Mouse (Mus musculus): Measurements from ENCODE around the gene Wscd2. TPM values are rescaled to one million over a fixed set of nuclear protein-coding genes. Genes with fewer than 3 reads are reported as not detected.
A peak's percentile ranks its signal among the peaks of the same experiment; 100 is the strongest.

The Wscd2 gene
- polyA plus RNA-seq, 1 experiment from 2014 or later, result 3.4 TPM

- WGBS, result 87% methylated on average over 5 of the region's 5 CpGs
These were observed 20.3 kb upstream of the Wscd2 start for GRCm38 (mm10) chr5:113469826-113470225.

GRCm38 (mm10) chr5:113471417-113471816, 18.7 kb upstream of the Wscd2 start:
- DNase-seq (ENCODE audit: low spot score), result peak; percentile 69
- Histone ChIP-seq H3K9me3 (replicated peaks; ENCODE audit: control insufficient read depth, low read length) (no peaks in the 10 kb centered on the region), H3K4me3 (ENCODE audit: low read depth, low read length) (no peak overlapping the region), H3K4me1 (ENCODE audit: control insufficient read depth, insufficient read depth, low read length) (no peaks in the 10 kb centered on the region; the same call in 1 of the 2 replicates), H3K36me3 (ENCODE audit: control insufficient read depth, insufficient read depth, low read length) (no peaks in the 10 kb centered on the region), H3K4me2 (ENCODE audit: low read length) (no peak overlapping the region), H3K27me3 (replicated peaks; ENCODE audit: control insufficient read depth, insufficient read depth, low read length) (0 out of 2 replicates have a peak, but pooled peaks cover 3% of the 10 kb centered on the region), H3K27ac (ENCODE audit: low read depth, low read length) (no peak overlapping the region), H3K9ac (ENCODE audit: low read length) (no peak overlapping the region)
- no peak for ATAC-seq
- 47% methylated on average over 4 of the region's 4 CpGs for WGBS

More at GRCm38 (mm10) chr5:113469826-113470225, 20.3 kb upstream of the Wscd2 start:
- DNase-seq (ENCODE audit: low spot score), result no peak
- H3K9me3 ChIP-seq (replicated peaks; ENCODE audit: control insufficient read depth, low read length), result no peaks in the 10 kb centered on the region
- no peak overlapping the region for H3K9ac ChIP-seq (ENCODE audit: low read length)
- no peaks in the 10 kb centered on the region; the same call in 1 of the 2 replicates for H3K4me1 ChIP-seq (ENCODE audit: control insufficient read depth, insufficient read depth, low read length)
- 0 out of 2 replicates have a peak, but pooled peaks cover 3% of the 10 kb centered on the region for H3K27me3 ChIP-seq (replicated peaks; ENCODE audit: control insufficient read depth, insufficient read depth, low read length)
- ATAC-seq, result no peak
- H3K36me3 ChIP-seq (ENCODE audit: control insufficient read depth, insufficient read depth, low read length), result no peaks in the 10 kb centered on the region
- no peak overlapping the region for H3K4me3 ChIP-seq (ENCODE audit: low read depth, low read length)
- no peak overlapping the region for H3K4me2 ChIP-seq (ENCODE audit: low read length)
- H3K27ac ChIP-seq (ENCODE audit: low read depth, low read length), result no peak overlapping the region

GRCm38 (mm10) chr5:113472339-113472738, 17.8 kb upstream of the Wscd2 start:
- ATAC-seq, result no peak

GRCm38 (mm10) chr5:113476816-113477215, 13.3 kb upstream of the Wscd2 start:
- Histone ChIP-seq H3K27me3 (replicated peaks; ENCODE audit: control insufficient read depth, insufficient read depth, low read length) (no peaks in the 10 kb centered on the region), H3K4me2 (ENCODE audit: low read length) (no peak overlapping the region), H3K27ac (ENCODE audit: low read depth, low read length) (no peak overlapping the region), H3K9ac (ENCODE audit: low read length) (no peak overlapping the region; the same call in 1 of the 2 replicates), H3K36me3 (ENCODE audit: control insufficient read depth, insufficient read depth, low read length) (no peaks in the 10 kb centered on the region), H3K9me3 (replicated peaks; ENCODE audit: control insufficient read depth, low read length) (no peaks in the 10 kb centered on the region), H3K4me1 (ENCODE audit: control insufficient read depth, insufficient read depth, low read length) (no peaks in the 10 kb centered on the region), H3K4me3 (ENCODE audit: low read depth, low read length) (no peak overlapping the region)
- DNase-seq (ENCODE audit: low spot score) (no peak), ATAC-seq (no peak)
- 24% methylated on average over 6 of the region's 6 CpGs for WGBS

More at GRCm38 (mm10) chr5:113472339-113472738, 17.8 kb upstream of the Wscd2 start:
- Histone ChIP-seq H3K4me1 (ENCODE audit: control insufficient read depth, insufficient read depth, low read length) (no peaks in the 10 kb centered on the region; the same call in 1 of the 2 replicates), H3K36me3 (ENCODE audit: control insufficient read depth, insufficient read depth, low read length) (no peaks in the 10 kb centered on the region), H3K9ac (ENCODE audit: low read length) (no peak overlapping the region), H3K27ac (ENCODE audit: low read depth, low read length) (no peak overlapping the region), H3K27me3 (replicated peaks; ENCODE audit: control insufficient read depth, insufficient read depth, low read length) (0 out of 2 replicates have a peak, but pooled peaks cover 3% of the 10 kb centered on the region), H3K4me2 (ENCODE audit: low read length) (no peak overlapping the region), H3K4me3 (ENCODE audit: low read depth, low read length) (no peak overlapping the region), H3K9me3 (replicated peaks; ENCODE audit: control insufficient read depth, low read length) (no peaks in the 10 kb centered on the region)
- 57% methylated on average over 7 of the region's 7 CpGs for WGBS
- no peak for DNase-seq (ENCODE audit: low spot score)

GRCm38 (mm10) chr5:113479075-113479474, 11.1 kb upstream of the Wscd2 start:
- no peak overlapping the region for H3K4me3 ChIP-seq (ENCODE audit: low read depth, low read length)
- 75% methylated on average over 5 of the region's 5 CpGs for WGBS
- H3K4me1 ChIP-seq (ENCODE audit: control insufficient read depth, insufficient read depth, low read length), result no peaks in the 10 kb centered on the region
- H3K27ac ChIP-seq (ENCODE audit: low read depth, low read length), result no peak overlapping the region
- DNase-seq (ENCODE audit: low spot score), result no peak
- no peak overlapping the region for H3K9ac ChIP-seq (ENCODE audit: low read length)
- ATAC-seq, result no peak
- no peaks in the 10 kb centered on the region for H3K36me3 ChIP-seq (ENCODE audit: control insufficient read depth, insufficient read depth, low read length)
- H3K4me2 ChIP-seq (ENCODE audit: low read length), result no peak overlapping the region
- H3K9me3 ChIP-seq (replicated peaks; ENCODE audit: control insufficient read depth, low read length), result no peaks in the 10 kb centered on the region
- H3K27me3 ChIP-seq (replicated peaks; ENCODE audit: control insufficient read depth, insufficient read depth, low read length), result no peaks in the 10 kb centered on the region

GRCm38 (mm10) chr5:113480451-113480850, 9.7 kb upstream of the Wscd2 start:
- DNase-seq (ENCODE audit: low spot score) (no peak), ATAC-seq (no peak)
- H3K36me3 ChIP-seq (ENCODE audit: control insufficient read depth, insufficient read depth, low read length), result no peaks in the 10 kb centered on the region
- no peaks in the 10 kb centered on the region for H3K9me3 ChIP-seq (replicated peaks; ENCODE audit: control insufficient read depth, low read length)
- no peak overlapping the region for H3K27ac ChIP-seq (ENCODE audit: low read depth, low read length)
- H3K4me3 ChIP-seq (ENCODE audit: low read depth, low read length), result no peak overlapping the region
- no peak overlapping the region for H3K4me2 ChIP-seq (ENCODE audit: low read length)
- 57% methylated on average over 5 of the region's 5 CpGs for WGBS
- no peaks in the 10 kb centered on the region for H3K4me1 ChIP-seq (ENCODE audit: control insufficient read depth, insufficient read depth, low read length)
- H3K27me3 ChIP-seq (replicated peaks; ENCODE audit: control insufficient read depth, insufficient read depth, low read length), result no peaks in the 10 kb centered on the region
- no peak overlapping the region for H3K9ac ChIP-seq (ENCODE audit: low read length)

- Histone ChIP-seq H3K36me3 (ENCODE audit: control insufficient read depth, insufficient read depth, low read length) (no peaks in the 10 kb centered on the region), H3K9ac (ENCODE audit: low read length) (no peak overlapping the region), H3K27me3 (replicated peaks; ENCODE audit: control insufficient read depth, insufficient read depth, low read length) (no peaks in the 10 kb centered on the region), H3K4me2 (ENCODE audit: low read length) (no peak overlapping the region), H3K4me3 (ENCODE audit: low read depth, low read length) (no peak overlapping the region), H3K9me3 (replicated peaks; ENCODE audit: control insufficient read depth, low read length) (no peaks in the 10 kb centered on the region), H3K4me1 (ENCODE audit: control insufficient read depth, insufficient read depth, low read length) (0 out of 2 replicates have a peak, but pooled peaks cover 3% of the 10 kb centered on the region), H3K27ac (ENCODE audit: low read depth, low read length) (no peak overlapping the region)
- 80% methylated on average over 11 of the region's 11 CpGs for WGBS
- no peak for DNase-seq (ENCODE audit: low spot score)
- ATAC-seq, result no peak
These were observed 4.5 kb upstream of the Wscd2 start for GRCm38 (mm10) chr5:113485584-113486162.

- Histone ChIP-seq H3K36me3 (ENCODE audit: control insufficient read depth, insufficient read depth, low read length) (no peaks in the 10 kb centered on the region), H3K9me3 (replicated peaks; ENCODE audit: control insufficient read depth, low read length) (no peaks in the 10 kb centered on the region), H3K27ac (ENCODE audit: low read depth, low read length) (no peak overlapping the region), H3K27me3 (replicated peaks; ENCODE audit: control insufficient read depth, insufficient read depth, low read length) (0 out of 2 replicates have a peak, but pooled peaks cover 10% of the 10 kb centered on the region), H3K4me3 (ENCODE audit: low read depth, low read length) (no peak overlapping the region), H3K4me1 (ENCODE audit: control insufficient read depth, insufficient read depth, low read length) (peaks cover 12% of the 10 kb centered on the region), H3K4me2 (ENCODE audit: low read length) (no peak overlapping the region), H3K9ac (ENCODE audit: low read length) (no peak overlapping the region)
- DNase-seq (ENCODE audit: low spot score) (no peak), ATAC-seq (no peak)
- WGBS, result 79% methylated on average over 8 of the region's 8 CpGs
These were observed 2.3 kb upstream of the Wscd2 start for GRCm38 (mm10) chr5:113487879-113488278.

GRCm38 (mm10) chr5:113489617-113490016, 516 bp upstream of the Wscd2 start:
- Histone ChIP-seq H3K9ac (ENCODE audit: low read length) (no peak overlapping the region), H3K9me3 (replicated peaks; ENCODE audit: control insufficient read depth, low read length) (no peaks in the 10 kb centered on the region), H3K36me3 (ENCODE audit: control insufficient read depth, insufficient read depth, low read length) (no peaks in the 10 kb centered on the region), H3K4me1 (ENCODE audit: control insufficient read depth, insufficient read depth, low read length) (peaks cover 16% of the 10 kb centered on the region), H3K27ac (ENCODE audit: low read depth, low read length) (no peak overlapping the region), H3K4me3 (ENCODE audit: low read depth, low read length) (no peak overlapping the region), H3K27me3 (replicated peaks; ENCODE audit: control insufficient read depth, insufficient read depth, low read length) (0 out of 2 replicates have a peak, but pooled peaks cover 10% of the 10 kb centered on the region), H3K4me2 (ENCODE audit: low read length) (no peak overlapping the region)
- ATAC-seq (no peak), DNase-seq (ENCODE audit: low spot score) (no peak)
- WGBS, result 88% methylated on average over 9 of the region's 9 CpGs
